Mouse (Mus musculus) effector memory CD4-positive, alpha-beta T cell, adult 7 months (primary cell): Measurements from ENCODE around the gene Mkrn2. TPM values are rescaled to one million over a fixed set of nuclear protein-coding genes. Genes with fewer than 3 reads are reported as not detected.

Experiments
- polyA plus RNA-seq: library from polyadenylated mRNA; unstranded; fragments of 100-300 nt; shearing (Covaris generic); gene quantifications from one replicate; pipeline ENCODE4 v1.2.1, GENCODE M21; 2017

Gene Mkrn2
- polyA plus RNA-seq: 31.9 TPM

GRCm38 (mm10) chr6:115601715-115602523 is at the start of gene Mkrn2:
Gene Mkrn2 (plus strand): TSS chr6:115601902.

GRCm38 (mm10) chr6:115592458-115592857 is 9.2 kb upstream of the Mkrn2 start, which contains the start of gene Mkrn2os:
Gene Mkrn2os (minus strand): TSS chr6:115592576.

Other genes with a start within 250 kb of the Mkrn2 start
- not detected for gene Pparg, start 241.0 kb upstream of the Mkrn2 start, polyA plus RNA-seq
- gene Tsen2, start 57.2 kb upstream of the Mkrn2 start, polyA plus RNA-seq: 8.7 TPM
- gene Mkrn2os, start 9.3 kb upstream of the Mkrn2 start, polyA plus RNA-seq: not detected
- gene Raf1, start 74.7 kb downstream of the Mkrn2 start, polyA plus RNA-seq: 181 TPM
- not detected for gene Tmem40, start 160.5 kb downstream of the Mkrn2 start, polyA plus RNA-seq
- gene Cand2, start 172.6 kb downstream of the Mkrn2 start, polyA plus RNA-seq: 2.9 TPM
- 2,917 TPM for gene Rpl32, start 206.8 kb downstream of the Mkrn2 start, polyA plus RNA-seq
- 0.21 TPM for gene Efcab12, start 236.5 kb downstream of the Mkrn2 start, polyA plus RNA-seq